Mouse (Mus musculus): ENCODE measurements around the gene Tbc1d1.
A peak's percentile ranks its signal among the peaks of the same experiment; 100 is the strongest.
"Not testable (repeated sequence)": the region's sequence is repeated elsewhere in the genome, so short reads cannot be mapped to it uniquely, and the experiment has no call there.

Gene Tbc1d1

DNA sequence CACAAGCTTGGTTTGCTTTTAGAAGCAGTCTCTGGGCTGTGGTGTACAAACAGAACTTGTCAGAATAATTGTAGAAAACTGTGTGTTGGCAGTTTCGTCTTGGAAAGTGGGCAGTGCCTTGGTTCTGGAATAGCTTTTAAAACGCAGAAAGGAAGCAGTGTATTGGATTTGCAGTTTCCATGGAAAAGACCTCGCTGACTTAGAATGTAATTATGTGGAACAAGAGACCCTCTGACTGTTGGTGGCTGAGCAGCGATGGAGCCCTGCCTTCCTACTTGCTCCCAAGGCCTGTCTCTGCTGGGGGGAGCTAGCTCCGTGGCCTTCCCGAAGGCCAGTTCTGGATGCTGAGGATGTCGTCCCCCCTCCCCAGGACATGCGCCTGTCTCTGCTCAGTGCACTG is 168.8 kb downstream of the Tbc1d1 start:
- no peak for DNase-seq

DNA sequence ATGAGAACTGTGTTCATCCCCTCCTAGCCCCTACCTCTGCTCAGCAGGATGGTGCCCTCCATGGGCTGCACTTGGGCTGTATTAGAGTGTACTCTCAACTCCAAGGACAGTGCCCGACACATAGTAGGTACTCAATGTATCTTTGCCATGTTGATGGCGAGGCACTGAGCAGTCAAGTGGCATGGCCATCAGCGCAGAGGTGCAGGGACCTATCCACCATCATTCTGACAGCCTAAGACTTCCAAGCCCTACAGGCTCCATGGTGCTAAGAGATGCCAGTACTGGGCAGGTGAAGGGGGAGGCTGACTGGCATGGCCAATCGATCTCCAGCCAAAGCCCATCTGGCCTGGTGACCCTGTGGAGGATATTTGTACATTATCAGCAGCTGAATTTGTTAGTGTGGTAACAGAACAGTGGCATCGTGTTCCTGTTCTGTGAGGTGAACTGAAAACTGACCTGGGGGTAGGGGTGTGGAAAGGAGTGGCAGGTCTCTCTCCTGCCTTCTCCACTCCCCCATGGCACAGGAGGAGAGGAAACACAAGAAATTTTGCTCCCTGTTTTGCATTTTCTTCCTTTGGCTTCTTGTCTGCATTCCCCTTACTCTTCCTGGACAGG is 169.7 kb downstream of the Tbc1d1 start:
- no peak for DNase-seq

DNA sequence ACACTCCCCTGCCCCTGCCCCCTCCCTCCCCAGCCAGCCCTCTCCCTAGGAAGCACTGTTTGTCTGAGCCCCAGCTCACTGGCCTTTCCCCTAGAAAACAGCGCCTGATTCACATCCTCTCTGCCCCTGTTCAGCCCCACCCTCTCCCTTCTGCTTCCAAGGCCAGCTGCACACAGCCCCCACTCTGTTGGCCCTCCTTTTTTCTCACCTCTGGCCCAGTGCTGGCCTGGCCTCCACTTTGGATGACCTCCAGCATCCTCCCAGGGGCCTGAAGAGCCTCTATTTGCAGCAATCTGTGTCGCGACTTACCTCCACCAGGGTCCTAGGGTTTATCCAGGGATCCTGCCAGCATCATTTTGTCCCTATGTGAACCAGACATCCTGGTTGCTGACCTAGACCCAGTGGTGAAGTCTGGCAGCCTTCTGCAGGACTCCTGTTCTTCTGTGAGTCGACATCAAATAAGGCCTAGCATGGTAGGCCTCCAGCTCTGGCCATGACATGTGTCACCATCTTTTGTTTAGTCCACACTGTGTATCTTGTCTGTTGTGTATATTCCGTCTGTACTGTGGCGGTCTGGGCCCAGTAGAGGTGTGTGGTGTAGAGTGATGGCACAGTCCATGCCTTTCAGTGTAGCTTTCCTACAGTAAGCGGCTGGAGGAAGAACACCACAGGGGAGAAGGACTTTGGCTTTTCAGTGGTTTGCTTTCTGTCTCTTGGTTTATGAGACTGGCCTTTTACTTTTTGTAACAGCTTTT is 170.5 kb downstream of the Tbc1d1 start:
- DNase-seq = peak; percentile 55

DNA sequence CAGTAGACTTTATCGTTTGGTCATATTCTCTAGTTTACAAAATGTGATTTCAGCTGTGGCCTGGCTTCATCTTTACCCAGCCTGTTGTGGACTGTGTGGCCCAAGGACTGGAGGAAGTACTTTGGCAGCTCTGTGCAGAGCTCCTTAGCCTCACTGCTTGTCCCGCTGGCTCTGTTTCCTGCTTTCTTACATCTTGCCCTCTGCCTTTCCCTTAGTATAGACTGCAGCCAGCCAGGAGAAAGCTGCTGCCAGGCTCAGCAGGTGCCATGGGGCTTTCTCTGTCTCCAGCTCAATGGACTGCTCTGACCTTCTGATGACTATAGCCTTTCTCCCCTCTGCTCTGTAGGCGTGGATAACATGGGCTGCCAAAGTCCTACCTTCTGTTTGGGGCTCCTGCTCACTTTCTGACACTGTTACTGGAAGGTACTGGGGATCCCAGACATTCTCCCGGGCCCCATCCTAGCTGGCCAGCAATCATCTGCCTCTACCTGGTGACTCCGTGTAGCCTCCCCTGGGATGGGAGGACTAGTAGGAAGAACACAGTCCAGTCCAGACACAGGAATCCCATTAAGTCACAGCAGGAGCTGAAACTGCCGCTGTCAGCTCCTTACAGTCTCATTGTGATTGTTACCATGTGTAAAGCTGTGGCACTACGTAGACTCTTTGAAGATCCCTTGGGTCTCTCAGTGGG is 171.3 kb downstream of the Tbc1d1 start:
- DNase-seq = no peak

DNA sequence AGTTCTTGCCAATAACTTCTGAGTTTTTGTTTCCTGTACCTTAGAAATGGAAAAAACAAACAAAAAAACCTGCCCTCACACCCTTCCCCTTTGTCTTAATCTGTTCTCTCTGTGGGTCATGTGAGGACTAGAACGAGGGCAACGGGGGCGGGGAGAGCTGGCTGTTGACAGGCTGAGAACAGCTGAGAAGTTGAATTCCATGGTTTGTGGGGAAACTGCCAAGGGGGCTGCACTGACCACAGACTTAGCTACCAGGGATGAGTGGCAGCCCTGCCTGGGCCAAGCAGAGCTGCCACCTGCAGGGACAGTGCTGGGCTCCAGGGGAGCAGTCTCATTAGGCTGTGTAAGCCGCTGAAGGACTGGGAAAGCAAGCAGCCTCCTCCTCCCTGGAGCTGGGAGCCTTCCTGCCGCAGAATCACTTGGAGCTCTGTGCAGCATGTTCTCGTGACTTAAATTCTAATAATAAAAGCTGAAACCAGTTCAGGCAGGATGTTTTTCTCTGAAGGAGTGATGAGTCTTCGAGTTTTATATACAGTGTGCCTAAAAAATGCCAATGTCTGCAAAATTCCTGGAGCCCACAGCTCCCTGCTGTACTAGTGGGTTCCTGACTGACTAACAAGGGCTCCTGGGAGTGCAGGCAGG is 180.8 kb downstream of the Tbc1d1 start:
- peak; percentile 51 for DNase-seq

DNA sequence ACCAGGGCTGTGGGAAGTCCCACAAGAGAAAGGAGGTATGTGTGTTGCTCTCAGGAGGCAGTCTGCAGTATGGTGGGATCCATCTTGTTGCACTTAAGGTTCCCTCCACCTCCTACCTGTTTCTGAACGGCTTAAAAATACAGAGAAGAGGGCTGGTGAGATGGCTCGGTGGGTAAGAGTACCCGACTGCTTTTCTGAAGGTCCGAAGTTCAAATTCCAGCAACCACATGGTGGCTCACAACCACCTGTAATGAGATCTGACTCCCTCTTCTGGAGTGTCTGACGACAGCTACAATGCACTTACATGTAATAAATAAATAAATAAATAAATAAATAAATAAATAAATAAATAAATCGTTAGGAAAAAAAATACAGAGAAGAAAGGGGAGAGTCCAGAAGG is 182.7 kb downstream of the Tbc1d1 start:
- not testable (repeated sequence) for DNase-seq

DNA sequence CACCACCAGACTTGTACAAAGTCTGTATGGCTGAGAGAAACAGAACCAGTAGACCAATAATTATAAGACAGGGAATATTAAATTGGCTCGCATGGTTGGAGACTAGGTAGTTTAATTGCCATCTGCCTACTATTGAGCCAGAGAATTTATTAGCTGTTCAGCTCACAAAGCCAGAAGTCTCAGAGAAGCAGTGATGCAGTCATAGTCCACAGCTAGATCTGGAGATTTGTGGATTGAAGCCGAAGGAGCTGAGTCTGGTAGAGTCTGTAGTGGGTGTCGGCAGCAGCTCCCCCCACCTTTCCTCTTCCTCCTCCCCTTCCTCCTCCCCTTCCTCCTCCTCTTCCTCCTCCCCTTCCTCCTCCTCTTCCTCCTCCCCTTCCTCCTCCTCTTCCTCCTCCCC is 184.3 kb downstream of the Tbc1d1 start:
- DNase-seq = no peak

DNA sequence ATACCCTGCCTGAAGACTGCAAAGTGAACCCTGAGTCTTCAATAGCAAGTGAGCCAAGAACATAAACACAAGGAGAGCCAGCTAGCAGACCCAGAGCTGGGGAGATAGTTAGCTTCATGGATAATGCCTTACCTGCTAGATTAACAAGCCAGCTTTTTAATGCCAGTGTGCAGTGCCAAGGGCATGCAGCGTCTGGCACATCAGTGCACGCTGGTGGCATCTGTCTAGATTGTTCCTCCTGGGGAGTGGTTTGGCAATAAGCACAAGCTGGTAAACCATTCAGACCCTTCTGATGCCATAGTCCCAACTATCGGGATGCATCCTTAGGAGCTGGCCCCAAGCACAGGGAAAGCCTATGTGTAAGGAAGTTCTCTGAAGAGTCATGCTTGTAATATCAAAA is 185.6 kb downstream of the Tbc1d1 start:
- DNase-seq = no peak

DNA sequence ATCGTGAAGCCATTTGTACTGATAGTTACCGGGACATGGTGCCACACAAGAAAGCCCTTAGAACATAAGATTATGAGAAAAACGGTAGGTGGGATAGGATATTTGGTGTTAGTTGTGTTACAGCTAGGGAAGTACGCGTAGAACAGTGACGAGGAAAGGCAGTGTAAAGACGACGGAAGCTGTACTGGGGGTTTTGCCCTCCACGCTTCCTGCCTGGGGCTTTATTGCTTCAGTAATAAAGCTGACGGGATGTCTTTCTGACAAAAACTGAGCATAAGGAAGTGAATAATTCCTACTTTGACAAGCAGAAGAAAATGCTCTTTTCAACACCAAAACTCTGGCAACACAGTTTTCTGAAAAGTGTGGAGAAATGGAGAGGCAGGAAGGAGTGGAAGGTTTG is 186.0 kb downstream of the Tbc1d1 start:
- DNase-seq = no peak

DNA sequence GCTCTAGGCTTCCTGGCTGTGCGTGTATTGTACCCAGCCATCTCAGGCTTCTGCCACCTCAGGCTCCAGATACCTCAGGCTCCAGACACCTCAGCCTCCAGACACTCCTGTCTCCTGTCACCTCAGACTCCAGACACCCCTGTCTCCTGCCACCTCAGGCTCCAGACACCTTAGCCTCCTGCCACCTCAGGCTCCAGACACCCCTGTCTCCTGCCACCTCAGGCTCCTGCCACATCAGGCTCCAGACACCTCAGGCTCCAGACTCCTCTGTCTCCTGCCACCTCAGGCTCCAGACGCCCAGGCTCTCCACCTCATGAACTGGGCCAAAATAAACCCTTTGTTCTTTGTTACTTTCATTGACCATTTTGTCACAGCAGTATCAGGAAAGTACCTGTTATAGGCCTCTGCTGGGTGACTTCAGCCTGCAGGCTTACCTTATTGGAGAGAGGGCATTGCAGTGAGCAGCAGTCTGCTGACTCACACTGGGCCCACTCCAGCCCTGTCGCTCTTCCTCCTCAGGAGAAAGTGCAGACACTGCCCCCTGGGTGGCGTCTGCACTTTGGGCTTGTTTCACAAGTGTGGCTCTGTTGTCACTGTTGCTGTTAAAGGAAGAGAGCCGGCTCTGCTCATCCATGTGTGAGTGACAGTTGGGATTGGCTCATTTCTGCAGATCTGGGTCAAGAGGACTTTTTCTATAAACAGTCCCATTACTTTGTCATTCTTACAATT is 188.0 kb downstream of the Tbc1d1 start:
- DNase-seq = peak; percentile 64

DNA sequence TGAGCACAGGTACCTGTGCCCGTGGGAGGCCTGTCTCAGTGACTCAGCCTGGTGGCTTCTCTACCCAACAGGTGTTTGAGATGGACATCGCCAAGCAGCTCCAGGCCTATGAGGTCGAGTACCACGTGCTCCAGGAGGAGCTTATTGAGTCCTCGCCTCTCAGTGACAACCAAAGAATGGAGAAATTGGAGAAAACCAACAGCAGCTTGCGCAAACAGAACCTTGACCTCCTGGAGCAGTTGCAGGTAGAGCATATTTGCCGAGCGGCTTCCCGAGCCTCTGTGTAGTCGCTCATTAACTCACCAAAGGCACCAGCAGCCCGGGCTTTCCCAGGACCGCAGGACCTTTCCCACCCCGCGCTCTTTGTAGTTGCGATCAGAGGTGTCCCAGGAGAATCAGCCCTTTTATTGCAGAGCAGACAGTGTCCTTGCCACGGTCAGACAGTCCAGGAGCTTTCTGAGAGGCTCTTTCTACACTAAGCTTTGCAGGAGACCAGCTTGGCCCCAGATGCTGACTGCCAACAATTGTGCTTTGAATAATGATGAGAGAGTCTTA is 189.2 kb downstream of the Tbc1d1 start:
- peak; percentile 66 for DNase-seq

DNA sequence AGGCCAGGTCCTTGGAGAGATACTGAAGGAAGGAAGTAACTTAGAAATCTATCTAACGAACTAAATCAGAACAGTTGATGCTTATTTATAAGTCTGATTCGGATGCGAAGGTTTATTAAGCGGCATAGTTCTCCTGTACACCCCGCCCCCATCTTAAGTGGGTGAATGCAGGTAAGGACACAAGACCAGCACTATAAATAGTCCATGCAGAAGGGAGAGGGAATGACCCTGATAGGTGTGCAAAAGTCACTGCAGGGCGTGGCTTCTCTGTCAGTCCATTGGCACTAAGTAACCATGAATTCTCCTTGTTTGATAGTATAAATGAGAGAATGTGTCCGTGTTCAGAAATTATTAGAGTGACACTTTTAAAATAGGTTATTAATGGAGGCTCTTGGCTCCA is 189.7 kb downstream of the Tbc1d1 start:
- no peak for DNase-seq

DNA sequence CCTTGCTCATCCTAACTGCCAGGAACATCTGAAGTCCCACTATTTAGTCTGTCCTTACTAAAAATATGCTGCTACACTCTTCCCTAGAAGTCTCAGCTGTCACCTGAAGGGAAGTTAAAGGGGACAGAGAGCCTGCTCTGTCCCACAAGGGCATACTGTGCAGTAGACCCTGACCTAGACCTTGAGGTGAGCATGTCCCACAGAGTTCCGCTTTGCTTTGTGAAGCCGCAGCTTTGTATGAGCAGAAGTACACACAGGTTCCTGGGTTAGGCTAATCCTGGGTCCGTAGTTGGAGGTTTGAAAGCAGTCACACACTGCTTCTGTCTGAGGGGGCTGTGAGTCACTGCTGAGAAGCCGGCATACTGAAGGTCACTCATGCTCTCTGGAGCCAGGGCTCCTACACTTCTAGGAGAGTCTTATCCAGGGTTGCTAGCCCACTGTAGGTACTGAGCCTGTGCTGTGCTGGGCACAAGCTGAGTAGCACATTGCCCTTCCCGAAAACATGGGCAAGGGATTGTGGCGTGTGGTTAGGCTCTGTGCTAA is 190.3 kb downstream of the Tbc1d1 start:
- DNase-seq = no peak

DNA sequence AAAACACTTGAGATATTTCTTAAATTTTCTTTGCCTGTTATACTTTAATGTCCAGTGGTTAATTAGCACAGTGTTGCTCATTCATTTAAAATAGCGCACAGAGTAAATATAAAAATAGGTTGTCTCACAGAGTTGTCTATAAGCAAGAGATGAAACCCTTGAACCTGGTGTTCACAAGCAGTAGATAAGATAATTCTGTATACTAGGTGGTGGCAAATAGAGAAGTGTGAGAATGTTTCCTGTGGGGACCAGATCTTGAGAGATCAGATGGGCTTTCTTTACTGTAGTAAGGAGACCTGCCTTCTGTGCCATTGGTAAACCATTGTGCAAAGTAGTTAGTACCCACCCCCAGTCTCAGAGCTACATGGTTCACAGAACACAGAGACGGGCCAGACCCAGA is 192.1 kb downstream of the Tbc1d1 start:
- no peak for DNase-seq

DNA sequence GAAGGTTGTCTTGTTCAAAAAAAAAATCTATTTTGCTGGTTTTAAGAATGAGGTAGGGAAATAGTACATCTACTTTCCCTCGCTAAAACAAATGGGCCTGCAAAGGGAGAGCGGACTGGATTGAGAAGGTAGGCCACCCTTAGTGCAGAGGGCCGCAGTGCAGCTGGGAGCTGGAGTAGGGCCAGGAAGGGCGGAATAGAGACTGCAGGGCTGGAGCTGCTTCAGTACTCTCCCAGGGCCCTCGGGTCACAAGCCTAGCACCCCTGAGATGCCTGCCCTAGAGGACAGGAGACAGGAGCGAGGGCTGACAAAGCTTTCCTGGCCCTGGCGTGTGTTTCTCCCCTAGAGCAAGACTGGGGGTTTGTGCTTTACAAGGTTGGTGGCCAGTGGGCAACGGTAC is 192.7 kb downstream of the Tbc1d1 start:
- DNase-seq = no peak

DNA sequence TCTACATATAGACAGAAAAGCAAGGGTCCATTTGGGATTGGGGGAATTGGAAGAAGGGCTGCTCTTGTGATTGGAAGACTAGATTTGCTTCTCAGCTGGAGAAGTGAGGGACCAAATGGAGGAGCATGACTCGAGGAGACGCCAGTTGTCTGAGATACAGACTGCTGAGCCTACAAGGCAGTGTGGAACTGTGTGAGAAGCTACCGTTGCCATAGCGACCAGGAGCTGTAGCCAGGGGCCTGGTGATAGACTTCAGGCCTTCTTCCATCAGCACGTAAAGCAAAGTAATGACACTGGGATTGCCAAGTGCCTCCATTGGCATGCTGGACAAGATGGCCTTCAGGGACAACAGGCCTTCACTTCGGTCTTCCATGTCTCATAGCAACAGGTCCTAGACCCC is 195.9 kb downstream of the Tbc1d1 start:
- no peak for DNase-seq

DNA sequence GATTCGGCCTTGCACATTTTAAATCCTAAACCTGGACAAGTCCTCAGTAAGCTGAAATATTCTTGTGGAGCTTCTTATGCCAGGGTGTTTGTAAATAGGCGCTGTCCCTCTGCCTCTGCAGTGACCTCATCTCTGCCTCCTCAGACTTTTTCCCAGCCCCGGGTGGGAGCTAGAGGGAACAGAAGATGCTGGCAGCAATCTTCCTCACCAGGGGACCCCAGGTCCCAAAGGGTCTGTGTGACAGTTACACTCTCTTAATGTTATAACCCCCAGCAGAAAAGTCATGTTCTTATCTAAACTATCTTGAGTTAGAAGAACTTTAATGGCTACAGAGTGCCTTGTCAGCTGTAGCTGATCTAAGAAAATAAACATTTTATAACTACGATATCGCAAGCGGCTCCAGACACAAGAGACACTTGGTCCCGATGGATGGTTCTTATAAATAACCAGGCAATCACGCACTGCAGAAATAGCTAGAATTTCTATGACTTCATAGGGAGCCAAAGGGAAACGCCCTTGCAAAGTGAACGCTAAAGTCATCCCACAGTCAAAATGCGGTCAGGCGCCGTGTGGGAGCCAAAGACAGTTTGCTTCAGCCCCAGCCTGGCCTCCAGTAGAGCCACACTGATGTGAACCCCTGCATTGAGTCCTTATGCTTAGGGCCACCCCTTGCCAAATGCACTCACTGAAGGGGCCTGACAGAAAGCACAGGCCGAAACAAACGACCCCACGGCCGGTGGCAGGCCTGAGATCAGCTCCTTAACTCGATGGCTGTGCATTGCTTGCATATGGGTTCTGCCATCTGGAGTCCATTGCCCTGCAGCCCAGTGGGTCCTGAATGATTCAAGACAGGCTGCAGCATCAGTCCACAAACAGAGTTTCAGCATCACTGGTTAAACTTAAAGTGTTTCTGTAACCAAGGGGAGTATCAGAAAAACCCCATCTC is 202.8 kb downstream of the Tbc1d1 start:
- DNase-seq = no peak

DNA sequence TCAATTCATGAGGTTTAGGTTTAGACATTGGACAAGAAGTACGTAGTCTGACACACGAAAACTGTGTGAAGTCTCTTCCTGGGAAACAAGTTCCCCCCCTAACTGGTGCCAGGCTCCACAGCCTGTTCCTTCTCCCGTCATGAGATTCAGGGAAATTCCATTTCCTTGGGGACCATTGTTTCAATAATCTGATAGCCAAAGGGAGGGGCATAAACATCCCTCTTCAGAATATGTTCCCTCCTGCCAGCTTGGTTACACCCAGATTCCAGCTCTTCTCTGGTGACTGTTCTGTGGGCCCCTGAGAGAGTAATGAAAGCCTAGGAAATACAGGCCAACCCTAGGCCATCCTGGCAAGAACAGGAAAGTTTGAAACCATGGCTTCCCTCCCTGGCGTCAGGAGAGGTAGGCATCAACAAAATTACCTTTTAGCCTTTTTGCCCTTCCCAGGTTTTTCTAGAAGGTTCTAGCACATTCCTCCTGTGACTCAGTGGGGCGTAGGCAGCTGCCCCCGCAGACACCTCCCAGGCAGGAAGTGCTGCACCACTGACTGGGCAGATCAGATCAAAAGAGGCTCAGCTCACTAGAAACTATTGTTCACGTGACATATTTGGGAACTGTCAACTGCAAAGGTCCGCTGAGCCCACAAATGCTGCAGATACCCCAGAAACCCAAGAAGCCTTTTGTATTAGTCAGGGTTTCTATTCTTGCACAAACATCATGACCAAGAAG is 204.2 kb downstream of the Tbc1d1 start:
- peak; percentile 43 for DNase-seq

DNA sequence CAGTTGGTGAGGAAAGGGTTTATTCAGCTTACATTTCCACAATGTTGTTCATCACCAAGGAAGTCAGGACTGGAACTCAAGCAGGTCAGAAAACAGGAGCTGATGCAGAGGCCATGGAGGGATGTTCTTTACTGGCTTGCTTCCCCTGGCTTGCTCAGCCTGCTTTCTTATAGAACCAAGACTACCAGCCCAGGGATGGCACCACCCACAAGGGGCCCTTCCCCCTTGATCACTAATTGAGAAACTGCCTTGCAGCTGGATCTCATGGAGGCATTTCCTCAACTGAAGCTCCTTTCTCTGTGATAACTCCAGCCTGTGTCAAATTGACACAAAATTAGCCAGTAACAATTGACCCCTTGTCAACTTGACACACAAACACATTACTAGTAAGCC is 204.8 kb downstream of the Tbc1d1 start:
- DNase-seq = not testable (repeated sequence)

DNA sequence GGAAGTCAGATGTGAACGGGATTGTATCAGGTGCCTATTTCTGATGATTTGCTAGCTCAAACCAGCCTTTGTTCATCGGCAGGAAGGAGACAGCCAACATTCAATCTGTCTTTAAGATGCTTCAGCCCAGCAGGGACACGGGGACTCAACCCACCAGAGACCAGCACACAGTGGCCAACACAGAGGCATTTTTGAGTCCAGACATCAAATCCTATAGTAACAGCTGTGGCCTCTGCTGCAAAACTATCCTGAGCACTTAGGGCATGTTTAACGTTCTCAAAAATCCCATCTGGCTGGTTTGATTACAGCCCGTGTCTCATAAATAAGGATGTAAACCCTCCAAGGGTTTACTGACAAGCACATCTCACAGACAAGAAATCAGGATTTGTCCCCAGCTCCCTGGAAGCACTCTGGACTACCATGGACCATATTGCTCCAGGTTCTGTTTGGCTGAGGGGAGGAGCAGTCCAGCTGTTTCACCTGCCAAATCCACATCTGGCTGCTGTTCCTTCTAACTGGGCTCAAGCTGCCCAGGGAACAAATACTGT is 207.8 kb downstream of the Tbc1d1 start:
- no peak for DNase-seq
